Comparison of ENCODE assay signal across 22 mouse cellular contexts in genomic region chr11:18266161-18266560, GRCm38 (mm10).
"Had no signal": no experiment of that assay in that cellular context is flagged by ENCODE, and none has a peak within 500 bp of the region (broad histone marks: within the 10 kb centered on the region; RNA-seq: fewer than 3 reads in every experiment).

No protein-coding gene starts in this region.

- H3K9me3 ChIP-seq: limb, embryonic 12.5 days; limb, embryonic 15.5 days; midbrain, embryonic 12.5 days; midbrain, embryonic 15.5 days; neural tube, embryonic 12.5 days; neural tube, embryonic 15.5 days; stomach, embryonic 15.5 days had no signal

- H3K36me3 ChIP-seq: limb, embryonic 12.5 days; limb, embryonic 15.5 days; midbrain, embryonic 12.5 days; midbrain, embryonic 15.5 days; neural tube, embryonic 12.5 days; neural tube, embryonic 15.5 days; stomach, embryonic 15.5 days had no signal

- H3K27ac ChIP-seq: kidney, postnatal 0 days; left cerebral cortex, adult 2 months; limb, embryonic 12.5 days; limb, embryonic 15.5 days; liver, embryonic 14.5 days; macrophage; midbrain, embryonic 12.5 days; midbrain, embryonic 15.5 days; neural tube, embryonic 12.5 days; neural tube, embryonic 15.5 days; stomach, embryonic 15.5 days had no signal

- H3K4me2 ChIP-seq: limb, embryonic 12.5 days; limb, embryonic 15.5 days; liver, embryonic 11.5 days; lung, embryonic 14.5 days; midbrain, embryonic 12.5 days; midbrain, embryonic 15.5 days; neural tube, embryonic 12.5 days; neural tube, embryonic 15.5 days; stomach, embryonic 15.5 days had no signal

- DNase-seq: kidney, adult 2 months; kidney, postnatal 25 days; layer of hippocampus, postnatal 36 days; left cerebral cortex, postnatal 4 days; liver, postnatal 0 days; lung, embryonic 14.5 days; right cerebral cortex, postnatal 14 days; spleen, adult 18-20 months; thymus, adult 18-20 months had no signal

- H3K9ac ChIP-seq: limb, embryonic 12.5 days; limb, embryonic 15.5 days; liver, embryonic 14.5 days; liver, postnatal 0 days; lung, embryonic 14.5 days; midbrain, embryonic 12.5 days; midbrain, embryonic 15.5 days; neural tube, embryonic 12.5 days; neural tube, embryonic 15.5 days; stomach, embryonic 15.5 days had no signal

- H3K4me1 ChIP-seq: limb, embryonic 12.5 days; limb, embryonic 15.5 days; midbrain, embryonic 12.5 days; midbrain, embryonic 15.5 days; neural tube, embryonic 12.5 days; neural tube, embryonic 15.5 days; stomach, embryonic 15.5 days had no signal

- ATAC-seq: liver, postnatal 0 days; lung, postnatal 0 days; midbrain, embryonic 15.5 days had no signal

- H3K27me3 ChIP-seq: limb, embryonic 12.5 days; limb, embryonic 15.5 days; midbrain, embryonic 12.5 days; midbrain, embryonic 15.5 days; neural tube, embryonic 12.5 days; neural tube, embryonic 15.5 days; stomach, embryonic 15.5 days had no signal

- H3K4me3 ChIP-seq: left cerebral cortex, adult 2 months; limb, embryonic 12.5 days; limb, embryonic 15.5 days; midbrain, embryonic 12.5 days; midbrain, embryonic 15.5 days; neural tube, embryonic 12.5 days; neural tube, embryonic 15.5 days; stomach, embryonic 15.5 days had no signal
